In genomic region chr13:47602646-47603045, GRCm38 (mm10) we compare ENCODE assay signal across 11 mouse cellular contexts.
"Had no signal": no experiment of that assay in that cellular context is flagged by ENCODE, and none has a peak within 500 bp of the region (broad histone marks: within the 10 kb centered on the region; RNA-seq: fewer than 3 reads in every experiment).

No protein-coding gene starts in this region.

- H3K9me3 ChIP-seq: kidney, embryonic 15.5 days; limb, embryonic 13.5 days; neural tube, embryonic 12.5 days had no signal

- H3K27me3 ChIP-seq: kidney, embryonic 15.5 days; neural tube, embryonic 12.5 days had no signal

- H3K4me3 ChIP-seq: kidney, embryonic 15.5 days; limb, embryonic 13.5 days; neural tube, embryonic 12.5 days had no signal

- H3K9ac ChIP-seq: kidney, embryonic 15.5 days; limb, embryonic 13.5 days; liver, embryonic 14.5 days; neural tube, embryonic 12.5 days had no signal

- H3K27ac ChIP-seq: kidney, embryonic 15.5 days; limb, embryonic 13.5 days; liver, embryonic 14.5 days; neural tube, embryonic 12.5 days; stomach, postnatal 0 days had no signal

- H3K4me1 ChIP-seq: kidney, embryonic 15.5 days; neural tube, embryonic 12.5 days had no signal

- H3K4me2 ChIP-seq: kidney, embryonic 15.5 days; limb, embryonic 13.5 days; neural tube, embryonic 12.5 days had no signal

- DNase-seq: kidney, adult 2 months; kidney, postnatal 25 days; left cerebral cortex, postnatal 4 days; lung, adult 18-20 months; midbrain, embryonic 14.5 days; thymus, postnatal 4 days had no signal

- H3K36me3 ChIP-seq: kidney, embryonic 15.5 days; limb, embryonic 13.5 days; neural tube, embryonic 12.5 days had no signal
